Mouse (Mus musculus): ENCODE results near the gene Rbms1.

GRCm38 (mm10) chr2:60863827-60864226 is 99.2 kb downstream of the Rbms1 start:
- no peak for TF ChIP-seq TAL1 (IDR thresholded peaks at IDR 0.05; ENCODE audit: low read length)
- TF ChIP-seq GATA1 (IDR thresholded peaks at IDR 0.05; ENCODE audit: low read length) = no peak

Measured in erythroblast, embryonic 14.5 days (primary cell).